Mouse (Mus musculus) spleen, adult 2 months (tissue): ENCODE results near the gene Zbtb48.

Experiments
- CTCF ChIP-seq: fragments of 200-500 bp; IDR thresholded peaks from 2 replicates; pipeline ENCODE4 v1.5.1; 2011; ENCODE audit warnings: mild to moderate bottlenecking, inconsistent platforms; ENCODE audit not compliant: insufficient read depth, insufficient read length, insufficient replicate concordance; ENCODE audit errors: extremely low read depth
- POLR2A ChIP-seq: fragments of 200-500 bp; IDR thresholded peaks from 2 replicates; pipeline ENCODE4 v1.6.1; 2011; ENCODE audit warnings: low read depth, low read length, inconsistent platforms

GRCm38 (mm10) chr4:152044609-152045008, 17.1 kb upstream of the Zbtb48 start:
- TF ChIP-seq POLR2A (no peak), CTCF (no peak)
